Mouse (Mus musculus) forebrain, postnatal 0 days (tissue): Measurements from ENCODE around the gene Fbxw21. TPM values are rescaled to one million over a fixed set of nuclear protein-coding genes. Genes with fewer than 3 reads are reported as not detected.
"Not testable (repeated sequence)": the region's sequence is repeated elsewhere in the genome, so short reads cannot be mapped to it uniquely, and the experiment has no call there.

Source experiments
- ATAC-seq: fragments of 200-750 bp; cut with Nextera tagmentation; 2 replicates; pipeline ENCODE4 v1.8.0; 2017; ENCODE audit warnings: mild to moderate bottlenecking, moderate library complexity
- DNase-seq: peaks from one replicate; pipeline ENCODE4 v3.0.0-alpha.2; 2015
- H3K27ac ChIP-seq: fragments of 300-500 bp; sonication (generic); 2 replicates; pipeline ENCODE4 v1.5.1; 2014; ENCODE audit warnings: low read depth, mild to moderate bottlenecking, antibody characterized with exemption, low read length, moderate library complexity, mixed read lengths
- H3K27me3 ChIP-seq: fragments of 300-500 bp; sonication (generic); 2 replicates; pipeline ENCODE4 v1.6.1; 2014; ENCODE audit warnings: mild to moderate bottlenecking, low read length, mixed read lengths; ENCODE audit not compliant: insufficient read depth
- H3K36me3 ChIP-seq: fragments of 300-500 bp; sonication (generic); 2 replicates; pipeline ENCODE4 v1.6.1; 2014; ENCODE audit warnings: mild to moderate bottlenecking, moderate library complexity; ENCODE audit not compliant: insufficient read depth
- H3K4me1 ChIP-seq: fragments of 300-500 bp; sonication (generic); 2 replicates; pipeline ENCODE4 v1.6.1; 2014; ENCODE audit warnings: antibody characterized with exemption; ENCODE audit not compliant: insufficient read depth
- H3K4me2 ChIP-seq: fragments of 300-500 bp; sonication (generic); 2 replicates; pipeline ENCODE4 v1.6.1; 2014; ENCODE audit warnings: low read depth, mild to moderate bottlenecking, moderate library complexity
- H3K4me3 ChIP-seq: fragments of 300-500 bp; sonication (generic); 2 replicates; pipeline ENCODE4 v1.5.1; 2014; ENCODE audit warnings: low read depth, low read length, mixed read lengths
- H3K9ac ChIP-seq: fragments of 300-500 bp; sonication (generic); 2 replicates; pipeline ENCODE4 v1.6.1; 2014; ENCODE audit warnings: mild to moderate bottlenecking
- H3K9me3 ChIP-seq: fragments of 300-500 bp; sonication (generic); 2 replicates; pipeline ENCODE4 v1.6.1; 2016; ENCODE audit warnings: low read length
- CTCF ChIP-seq: sonication (generic); IDR thresholded peaks from 2 replicates; pipeline ENCODE4 v1.5.1; 2016; ENCODE audit warnings: antibody characterized with exemption, control low read depth, low read depth
- WGBS: fragments of 180-500 bp; shearing (Covaris S2); extraction: QIAGEN DNeasy Blood & Tissue Kit; methylation state at CpG from one replicate; pipeline ENCODE4 v1.1.7; 2014; 5-methylcytosine and 5-hydroxymethylcytosine counted together
- polyA plus RNA-seq: library from polyadenylated mRNA; unstranded; fragments of >200 nt; fragmentation: Nextera tagmentation; extraction: Ambion mirVana; gene quantifications from 2 replicates; pipeline ENCODE4 v1.2.1, GENCODE M21; 2015
- total RNA-seq: library from RNA; depleted of rRNA; stranded (reverse); fragments of >200 nt; gene quantifications from 2 replicates; pipeline ENCODE4 v1.2.3, GENCODE M21; 2014

The Fbxw21 gene
- total and polyA plus RNA-seq, 2 experiments from 2014 or later = not detected

DNA sequence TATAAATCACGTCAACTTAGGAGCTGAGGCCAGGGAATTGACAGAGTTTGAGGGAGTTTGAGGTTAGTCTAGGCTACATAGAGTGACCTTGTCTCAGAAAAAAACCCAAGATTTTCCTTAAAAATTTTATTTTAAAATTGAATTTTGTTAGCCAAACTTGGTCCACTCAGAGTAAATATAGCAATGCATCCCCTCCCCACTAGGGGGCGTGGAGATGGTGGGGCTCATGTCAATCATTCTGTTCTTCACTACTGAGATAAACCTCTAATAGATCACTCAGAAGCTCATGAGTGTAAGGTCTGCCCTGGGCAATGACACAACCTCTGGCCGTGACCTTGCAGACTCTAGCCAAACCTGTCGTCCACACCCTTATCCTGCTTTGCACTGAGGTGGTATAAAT is 21.4 kb downstream of the Fbxw21 start:
- not testable (repeated sequence) for H3K27ac ChIP-seq, H3K4me1 ChIP-seq, H3K4me3 ChIP-seq, ATAC-seq, DNase-seq, H3K4me2 ChIP-seq, H3K36me3 ChIP-seq, H3K27me3 ChIP-seq, H3K9me3 ChIP-seq, H3K9ac ChIP-seq
- 67% methylated on average over 4 of the region's 4 CpGs for WGBS
- 0 out of 2 replicates have a peak, but pooled peaks have one; percentile 8 for TF ChIP-seq CTCF

DNA sequence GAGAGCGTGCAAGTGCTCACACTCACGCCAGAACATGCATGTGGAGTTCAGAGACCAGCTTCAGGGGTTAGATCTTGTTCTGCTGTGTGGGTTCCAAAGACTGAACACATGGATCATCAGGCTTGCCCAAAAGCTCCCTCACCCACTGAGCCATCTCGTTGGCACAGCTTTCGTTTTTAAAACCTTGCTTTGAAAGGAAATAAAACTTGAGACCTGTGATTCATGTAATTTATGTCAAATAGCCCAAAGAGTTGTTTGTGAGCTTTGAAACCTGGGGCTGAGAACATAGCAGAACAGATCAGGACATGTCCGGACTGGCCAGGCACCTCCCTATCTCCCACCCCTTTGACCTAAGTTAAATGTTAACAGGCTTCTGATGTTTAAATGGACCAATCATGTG is 31.8 kb downstream of the Fbxw21 start:
- no peak overlapping the region for H3K4me2 ChIP-seq
- no peak for ATAC-seq
- H3K36me3 ChIP-seq = no peaks in the 10 kb centered on the region
- WGBS = 92% methylated on average over 5 of the region's 5 CpGs
- TF ChIP-seq CTCF = no peak
- H3K4me1 ChIP-seq = no peaks in the 10 kb centered on the region
- no peaks in the 10 kb centered on the region for H3K9me3 ChIP-seq
- no peaks in the 10 kb centered on the region for H3K27me3 ChIP-seq
- no peak overlapping the region for H3K27ac ChIP-seq
- DNase-seq = no peak
- no peak overlapping the region for H3K4me3 ChIP-seq
- no peak overlapping the region for H3K9ac ChIP-seq

DNA sequence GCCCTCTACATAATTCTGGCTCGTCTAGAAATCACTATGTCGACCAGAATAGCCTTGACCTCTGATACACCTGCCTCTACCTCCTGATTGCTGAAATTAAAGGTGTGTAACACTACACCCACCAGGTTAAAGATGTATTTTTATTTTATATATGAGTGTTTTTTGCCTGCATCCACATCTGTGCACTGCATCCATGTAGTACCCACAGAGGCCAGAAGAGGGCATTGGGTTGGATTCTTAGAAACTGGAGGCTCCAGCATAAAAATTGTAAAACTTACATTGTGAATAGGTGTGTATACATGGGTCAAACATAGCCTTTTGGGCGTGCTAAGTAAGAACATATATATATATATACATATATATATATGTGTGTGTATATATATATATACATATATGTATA is 33.6 kb downstream of the Fbxw21 start:
- ATAC-seq = no peak
- Histone ChIP-seq H3K36me3 (no peaks in the 10 kb centered on the region), H3K9ac (no peak overlapping the region), H3K27me3 (no peaks in the 10 kb centered on the region), H3K4me1 (no peaks in the 10 kb centered on the region), H3K4me2 (no peak overlapping the region), H3K27ac (no peak overlapping the region), H3K4me3 (no peak overlapping the region), H3K9me3 (no peaks in the 10 kb centered on the region)
- 64% methylated on average over 3 of the region's 3 CpGs for WGBS
- TF ChIP-seq CTCF = peak; percentile 54
- peak; percentile 22 for DNase-seq

DNA sequence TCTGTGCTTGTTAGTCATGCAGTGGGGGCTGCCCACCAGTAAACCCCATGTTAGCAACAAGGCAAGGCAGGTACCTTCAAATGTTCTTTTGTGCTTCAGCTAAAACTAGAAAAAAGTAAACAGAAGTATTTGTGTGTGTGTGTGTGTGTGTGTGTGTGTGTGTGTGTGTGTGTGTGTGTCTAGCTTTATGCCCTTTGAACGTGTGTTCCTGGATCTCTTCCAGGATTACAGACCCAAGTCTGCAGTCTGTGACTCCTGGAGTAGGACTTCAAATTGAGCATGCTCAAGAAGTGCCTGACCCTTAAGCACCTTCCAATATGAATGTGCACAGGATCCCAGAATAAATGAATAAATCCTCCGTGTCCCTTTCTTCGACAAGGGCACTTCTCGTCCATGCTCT is 34.8 kb downstream of the Fbxw21 start:
- no peak overlapping the region for H3K4me3 ChIP-seq
- no peaks in the 10 kb centered on the region for H3K9me3 ChIP-seq
- no peaks in the 10 kb centered on the region for H3K27me3 ChIP-seq
- no peaks in the 10 kb centered on the region for H3K4me1 ChIP-seq
- 81% methylated on average over 4 of the region's 4 CpGs for whole genome bisulfite sequencing
- no peak overlapping the region for H3K4me2 ChIP-seq
- no peaks in the 10 kb centered on the region for H3K36me3 ChIP-seq
- no peak for TF ChIP-seq CTCF
- DNase-seq (no peak), ATAC-seq (no peak)
- H3K9ac ChIP-seq = no peak overlapping the region
- no peak overlapping the region for H3K27ac ChIP-seq

DNA sequence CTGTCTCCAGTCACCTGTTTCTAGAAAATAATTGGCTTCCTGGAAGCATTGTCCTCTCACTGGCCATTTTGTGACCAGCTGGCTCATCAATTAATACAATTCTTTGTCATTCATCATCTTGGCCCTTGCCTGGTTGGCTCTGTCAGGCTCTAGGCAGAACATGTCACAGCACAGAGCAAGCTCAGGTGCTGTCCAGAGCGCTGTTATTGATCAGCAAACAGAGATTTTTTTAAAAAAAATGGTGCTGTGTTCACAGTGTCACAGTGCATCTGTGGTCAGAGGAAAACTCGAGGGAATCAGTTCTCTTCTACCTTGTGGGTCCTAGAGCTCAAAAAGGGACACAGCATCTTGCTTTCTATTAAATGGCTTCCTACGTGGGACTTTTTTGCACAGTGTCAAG is 36.4 kb downstream of the Fbxw21 start:
- 72% methylated on average over 3 of the region's 3 CpGs for WGBS
- no peak for DNase-seq
- no peak for ATAC-seq
- no peak overlapping the region for H3K9ac ChIP-seq
- no peak for TF ChIP-seq CTCF
- no peaks in the 10 kb centered on the region for H3K4me1 ChIP-seq
- no peaks in the 10 kb centered on the region for H3K9me3 ChIP-seq
- no peaks in the 10 kb centered on the region for H3K27me3 ChIP-seq
- H3K4me3 ChIP-seq = no peak overlapping the region
- no peak overlapping the region for H3K27ac ChIP-seq
- no peaks in the 10 kb centered on the region for H3K36me3 ChIP-seq
- no peak overlapping the region for H3K4me2 ChIP-seq

DNA sequence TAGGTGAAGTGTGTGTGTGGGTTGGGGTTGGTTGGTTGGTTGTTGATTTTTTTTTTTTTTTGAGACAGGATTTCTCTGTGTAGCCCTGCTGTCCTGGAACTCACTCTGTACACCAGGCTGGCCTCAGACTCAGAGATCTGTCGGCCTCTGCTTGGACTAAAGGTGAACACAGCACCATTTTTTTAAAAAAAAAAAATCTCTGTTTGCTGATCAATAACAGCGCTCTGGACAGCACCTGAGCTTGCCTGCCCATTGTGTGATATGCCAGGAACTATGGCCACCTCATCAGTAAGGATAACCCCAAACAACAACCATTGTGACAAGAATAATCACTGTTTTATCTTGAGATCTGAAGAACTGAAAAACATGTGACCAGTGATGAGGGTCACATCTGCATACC is 36.8 kb downstream of the Fbxw21 start:
- 88% methylated on average over 2 of the region's 2 CpGs for WGBS
- H3K36me3 ChIP-seq = no peaks in the 10 kb centered on the region
- DNase-seq (no peak), ATAC-seq (no peak)
- TF ChIP-seq CTCF = no peak
- H3K27ac ChIP-seq = no peak overlapping the region
- H3K9ac ChIP-seq = no peak overlapping the region
- H3K4me1 ChIP-seq = no peaks in the 10 kb centered on the region
- H3K4me2 ChIP-seq = no peak overlapping the region
- no peak overlapping the region for H3K4me3 ChIP-seq
- no peaks in the 10 kb centered on the region for H3K9me3 ChIP-seq
- H3K27me3 ChIP-seq = no peaks in the 10 kb centered on the region

DNA sequence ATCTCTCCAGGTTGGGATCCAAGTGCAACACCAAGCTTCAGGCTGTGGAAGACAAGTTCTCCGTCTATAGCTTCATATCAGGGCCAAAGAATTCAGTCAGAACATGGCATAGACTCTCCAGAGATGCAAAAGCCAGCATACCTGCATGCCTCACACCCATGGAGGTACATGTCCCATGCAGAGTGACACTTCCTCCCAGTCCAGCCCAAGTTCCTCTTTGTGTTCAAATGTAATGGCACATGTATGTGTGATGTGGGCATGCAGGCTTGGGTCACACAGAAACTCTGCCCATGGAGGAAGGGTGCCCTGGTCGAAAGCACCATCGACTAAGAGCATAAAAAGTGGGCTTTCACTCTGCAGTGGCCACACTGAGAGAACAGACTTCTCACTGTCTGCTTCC is 37.7 kb downstream of the Fbxw21 start:
- H3K36me3 ChIP-seq = peaks cover 8% of the 10 kb centered on the region; the same call in 1 of the 2 replicates
- ATAC-seq = no peak
- 89% methylated on average over 3 of the region's 3 CpGs for WGBS

DNA sequence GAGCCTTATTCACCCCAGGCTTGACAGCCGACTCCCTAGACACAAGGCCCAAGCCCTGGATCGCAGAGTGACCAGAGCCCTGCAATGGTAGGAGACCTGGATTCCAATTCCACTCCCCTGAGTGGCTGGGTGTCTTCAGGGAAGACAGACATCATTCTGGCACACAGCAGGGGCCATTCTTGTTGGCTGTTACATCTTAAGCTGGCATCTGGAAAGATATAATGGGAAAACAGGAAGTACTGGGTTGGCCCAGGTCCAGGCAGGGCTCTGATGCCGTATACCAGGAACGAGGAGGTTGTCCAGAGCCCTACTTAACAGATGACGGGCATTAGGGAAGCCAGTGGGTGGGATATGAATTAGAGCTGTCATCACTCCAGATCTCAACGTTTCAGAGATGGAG is 38.6 kb downstream of the Fbxw21 start:
- Histone ChIP-seq H3K27me3 (no peaks in the 10 kb centered on the region), H3K9me3 (no peaks in the 10 kb centered on the region), H3K36me3 (peaks cover 17% of the 10 kb centered on the region; the same call in 1 of the 2 replicates), H3K9ac (no peak overlapping the region), H3K4me2 (no peak overlapping the region), H3K4me3 (no peak overlapping the region), H3K27ac (no peak overlapping the region), H3K4me1 (no peaks in the 10 kb centered on the region)
- ATAC-seq (no peak), DNase-seq (no peak)
- 44% methylated on average over 6 of the region's 6 CpGs for WGBS
- no peak for TF ChIP-seq CTCF

More for the DNA sequence above, 37.7 kb downstream of the Fbxw21 start:
- no peaks in the 10 kb centered on the region for H3K27me3 ChIP-seq
- no peaks in the 10 kb centered on the region for H3K9me3 ChIP-seq
- H3K27ac ChIP-seq = no peak overlapping the region
- DNase-seq = no peak
- H3K4me2 ChIP-seq = no peak overlapping the region
- no peak for TF ChIP-seq CTCF
- H3K4me1 ChIP-seq = no peaks in the 10 kb centered on the region
- H3K9ac ChIP-seq = no peak overlapping the region
- no peak overlapping the region for H3K4me3 ChIP-seq
